Mouse (Mus musculus): ENCODE measurements around the gene Tjp2. TPM values are rescaled to one million over a fixed set of nuclear protein-coding genes. Genes with fewer than 3 reads are reported as not detected.
A peak's percentile ranks its signal among the peaks of the same experiment; 100 is the strongest.

The Tjp2 gene
- total RNA-seq (2014; rRNA removed) (5.8 and 7.1 TPM in 2 replicates), polyA plus RNA-seq (2012; rRNA removed) (6.5 and 6.8 TPM in 2 replicates)

- peak within 1 kb of the TSS; percentile 81 for H3K4me3 ChIP-seq (ENCODE audit: insufficient read depth, low read depth, low read length)
- under 1% methylated on average over 59 of the region's 59 CpGs for WGBS
- peak; percentile 78 for DNase-seq (ENCODE audit: extremely low read depth, low read depth, low spot score)
- H3K27ac ChIP-seq (replicated peaks; ENCODE audit: insufficient read depth, low read depth, low read length): peak within 1 kb of the TSS; percentile 86
- H3K36me3 ChIP-seq (ENCODE audit: control insufficient read depth, insufficient read depth, low read length): no peaks in the 10 kb centered on the region
- H3K9ac ChIP-seq (ENCODE audit: low read depth, low read length): peak within 1 kb of the TSS; percentile 81
- peaks cover 5% of the 10 kb centered on the region for H3K4me1 ChIP-seq (ENCODE audit: control insufficient read depth, insufficient read depth, low read length)
- TF ChIP-seq POLR2A (IDR thresholded peaks at IDR 0.05; ENCODE audit: extremely low read depth, insufficient read depth, low read length) (0 out of 2 replicates have a peak, but pooled peaks have one; percentile 3), CTCF (IDR thresholded peaks at IDR 0.05; ENCODE audit: low read depth, low read length) (peak; percentile 88)
- peaks cover 10% of the 10 kb centered on the region for H3K79me2 ChIP-seq (ENCODE audit: control insufficient read depth, insufficient read depth, low read length)
- H3K27me3 ChIP-seq (ENCODE audit: control insufficient read depth, insufficient read depth, low read length): no peaks in the 10 kb centered on the region
Measured at GRCm38 (mm10) chr19:24224500-24225304, at the start of gene Tjp2. Gene Tjp2 (minus strand): TSS chr19:24225030.

GRCm38 (mm10) chr19:24274281-24274680 is 49.5 kb upstream of the Tjp2 start:
- no peak for TF ChIP-seq CTCF (IDR thresholded peaks at IDR 0.05; ENCODE audit: low read depth, low read length)
- no peak for TF ChIP-seq POLR2A (IDR thresholded peaks at IDR 0.05; ENCODE audit: extremely low read depth, insufficient read depth, low read length)
- H3K9ac ChIP-seq (ENCODE audit: low read depth, low read length): no peak overlapping the region
- H3K27ac ChIP-seq (replicated peaks; ENCODE audit: insufficient read depth, low read depth, low read length): no peak overlapping the region
- peaks cover 12% of the 10 kb centered on the region for H3K4me1 ChIP-seq (ENCODE audit: control insufficient read depth, insufficient read depth, low read length)
- no peak overlapping the region for H3K4me3 ChIP-seq (ENCODE audit: insufficient read depth, low read depth, low read length)
- H3K79me2 ChIP-seq (ENCODE audit: control insufficient read depth, insufficient read depth, low read length): peaks cover 4% of the 10 kb centered on the region; the same call in 1 of the 2 replicates
- H3K36me3 ChIP-seq (ENCODE audit: control insufficient read depth, insufficient read depth, low read length): peaks cover 2% of the 10 kb centered on the region; the same call in 1 of the 2 replicates
- no peak for DNase-seq (ENCODE audit: extremely low read depth, low read depth, low spot score)
- H3K27me3 ChIP-seq (ENCODE audit: control insufficient read depth, insufficient read depth, low read length): no peaks in the 10 kb centered on the region
- WGBS: 94% methylated on average over 3 of the region's 3 CpGs

GRCm38 (mm10) chr19:24271746-24272426 is 47.1 kb upstream of the Tjp2 start:
- H3K4me3 ChIP-seq (ENCODE audit: insufficient read depth, low read depth, low read length): no peak overlapping the region
- H3K79me2 ChIP-seq (ENCODE audit: control insufficient read depth, insufficient read depth, low read length): no peaks in the 10 kb centered on the region
- peaks cover 2% of the 10 kb centered on the region; the same call in 1 of the 2 replicates for H3K36me3 ChIP-seq (ENCODE audit: control insufficient read depth, insufficient read depth, low read length)
- H3K27me3 ChIP-seq (ENCODE audit: control insufficient read depth, insufficient read depth, low read length): no peaks in the 10 kb centered on the region
- DNase-seq (ENCODE audit: extremely low read depth, low read depth, low spot score): peak; percentile 90
- H3K4me1 ChIP-seq (ENCODE audit: control insufficient read depth, insufficient read depth, low read length): peaks cover 22% of the 10 kb centered on the region
- H3K9ac ChIP-seq (ENCODE audit: low read depth, low read length): no peak overlapping the region
- peak overlapping the region; percentile 20; the same call in 1 of the 2 replicates for H3K27ac ChIP-seq (replicated peaks; ENCODE audit: insufficient read depth, low read depth, low read length)
- TF ChIP-seq CTCF (IDR thresholded peaks at IDR 0.05; ENCODE audit: low read depth, low read length): peak; percentile 82
- no peak for TF ChIP-seq POLR2A (IDR thresholded peaks at IDR 0.05; ENCODE audit: extremely low read depth, insufficient read depth, low read length)
- 31% methylated on average over 16 of the region's 16 CpGs for WGBS

- H3K4me3 ChIP-seq (ENCODE audit: insufficient read depth, low read depth, low read length): no peak overlapping the region
- H3K9ac ChIP-seq (ENCODE audit: low read depth, low read length): no peak overlapping the region
- peaks cover 2% of the 10 kb centered on the region; the same call in 1 of the 2 replicates for H3K36me3 ChIP-seq (ENCODE audit: control insufficient read depth, insufficient read depth, low read length)
- peak overlapping the region; percentile 42 for H3K27ac ChIP-seq (replicated peaks; ENCODE audit: insufficient read depth, low read depth, low read length)
- 12% methylated on average over 7 of the region's 7 CpGs for WGBS
- no peaks in the 10 kb centered on the region for H3K79me2 ChIP-seq (ENCODE audit: control insufficient read depth, insufficient read depth, low read length)
- peaks cover 25% of the 10 kb centered on the region for H3K4me1 ChIP-seq (ENCODE audit: control insufficient read depth, insufficient read depth, low read length)
- no peaks in the 10 kb centered on the region for H3K27me3 ChIP-seq (ENCODE audit: control insufficient read depth, insufficient read depth, low read length)
- peak; percentile 98 for DNase-seq (ENCODE audit: extremely low read depth, low read depth, low spot score)
- TF ChIP-seq POLR2A (IDR thresholded peaks at IDR 0.05; ENCODE audit: extremely low read depth, insufficient read depth, low read length) (0 out of 2 replicates have a peak, but pooled peaks have one; percentile 30), CTCF (IDR thresholded peaks at IDR 0.05; ENCODE audit: low read depth, low read length) (no peak)
Measured at GRCm38 (mm10) chr19:24271326-24271725, 46.5 kb upstream of the Tjp2 start.

GRCm38 (mm10) chr19:24268531-24268930 is 43.7 kb upstream of the Tjp2 start:
- no peaks in the 10 kb centered on the region for H3K79me2 ChIP-seq (ENCODE audit: control insufficient read depth, insufficient read depth, low read length)
- no peaks in the 10 kb centered on the region for H3K27me3 ChIP-seq (ENCODE audit: control insufficient read depth, insufficient read depth, low read length)
- no peaks in the 10 kb centered on the region for H3K36me3 ChIP-seq (ENCODE audit: control insufficient read depth, insufficient read depth, low read length)
- no peak overlapping the region for H3K9ac ChIP-seq (ENCODE audit: low read depth, low read length)
- no peak overlapping the region for H3K4me3 ChIP-seq (ENCODE audit: insufficient read depth, low read depth, low read length)
- 59% methylated on average over 4 of the region's 4 CpGs for WGBS
- no peak overlapping the region; the same call in 1 of the 2 replicates for H3K27ac ChIP-seq (replicated peaks; ENCODE audit: insufficient read depth, low read depth, low read length)
- no peak for DNase-seq (ENCODE audit: extremely low read depth, low read depth, low spot score)
- H3K4me1 ChIP-seq (ENCODE audit: control insufficient read depth, insufficient read depth, low read length): peaks cover 32% of the 10 kb centered on the region
- TF ChIP-seq POLR2A (IDR thresholded peaks at IDR 0.05; ENCODE audit: extremely low read depth, insufficient read depth, low read length) (no peak), CTCF (IDR thresholded peaks at IDR 0.05; ENCODE audit: low read depth, low read length) (no peak)

Measured in liver, adult 2 months (tissue).